Mouse (Mus musculus): ENCODE data around the gene Pax8. TPM values are rescaled to one million over a fixed set of nuclear protein-coding genes. Genes with fewer than 3 reads are reported as not detected.

Pax8 gene
- polyA plus RNA-seq (2015; fragmentation: Nextera tagmentation; extraction: Ambion mirVana), result 0.19 TPM in 1 of 2 replicates, not detected in the other

GRCm38 (mm10) chr2:24475420-24475819 is at the start of gene Pax8:
TSS of gene Pax8 (minus strand) at chr2:24475599.
- H3K27me3 ChIP-seq, result peaks cover 80% of the 10 kb centered on the region
- no peaks in the 10 kb centered on the region for H3K9me3 ChIP-seq (replicated peaks)
- H3K36me3 ChIP-seq, result no peaks in the 10 kb centered on the region
- H3K9ac ChIP-seq, result no peak within 1 kb of the TSS
- no peak within 1 kb of the TSS for H3K4me2 ChIP-seq
- 29% methylated on average over 9 of the region's 9 CpGs for WGBS
- ATAC-seq (replicated peaks; ENCODE audit: insufficient number of reproducible peaks, insufficient read depth, low FRiP score, low read depth), result no peak
- H3K27ac ChIP-seq, result no peak within 1 kb of the TSS
- peak within 1 kb of the TSS; percentile 32; the same call in 1 of the 2 replicates for H3K4me3 ChIP-seq
- H3K4me1 ChIP-seq (replicated peaks), result peaks cover 9% of the 10 kb centered on the region

DNA sequence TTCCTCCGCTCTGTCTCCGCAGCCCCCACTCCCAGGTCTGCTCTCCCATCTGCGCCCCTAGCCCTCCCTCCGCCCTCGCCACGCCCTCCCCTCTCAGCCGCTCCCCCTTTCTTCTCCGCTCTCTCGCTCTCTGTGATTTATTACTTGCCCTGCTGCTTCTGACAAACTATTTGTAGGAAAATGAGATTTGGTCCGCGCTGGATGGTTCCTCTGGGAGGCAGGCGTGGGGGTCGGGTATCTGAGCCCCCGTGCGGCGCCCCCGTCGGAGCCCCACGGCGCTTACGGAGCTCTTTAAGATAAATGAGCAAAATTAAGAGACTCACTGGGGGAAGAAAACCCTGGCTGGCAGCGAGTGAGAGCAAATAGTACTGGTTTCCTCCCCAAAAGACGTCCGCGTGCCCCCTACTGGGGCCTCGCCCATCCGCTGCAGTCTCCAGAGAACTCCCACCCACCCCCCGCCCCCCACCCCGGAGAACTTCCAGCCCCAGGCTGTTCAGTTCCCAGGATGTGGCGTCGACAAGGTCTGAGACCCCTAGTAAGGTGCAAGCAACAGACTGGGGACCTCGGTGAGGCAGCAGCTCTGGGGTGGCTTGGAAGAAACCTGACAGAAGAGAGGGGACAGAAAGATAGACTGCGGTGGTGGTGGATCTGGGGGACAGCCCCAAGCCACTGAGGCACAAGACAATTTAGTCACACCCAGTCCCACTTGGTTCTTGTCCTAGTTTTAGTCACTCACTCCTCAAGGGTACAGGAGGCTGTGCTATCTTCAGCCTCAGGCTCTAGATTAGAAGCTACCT is 46.2 kb upstream of the Pax8 start:
- H3K27ac ChIP-seq, result no peak overlapping the region
- H3K4me3 ChIP-seq, result peak overlapping the region; percentile 51
- no peaks in the 10 kb centered on the region for H3K36me3 ChIP-seq
- H3K9ac ChIP-seq, result peak overlapping the region; percentile 60
- H3K4me2 ChIP-seq, result peak overlapping the region; percentile 80
- H3K27me3 ChIP-seq, result no peaks in the 10 kb centered on the region
- no peaks in the 10 kb centered on the region for H3K9me3 ChIP-seq (replicated peaks)
- H3K4me1 ChIP-seq (replicated peaks), result peaks cover 3% of the 10 kb centered on the region
- WGBS, result 1% methylated on average over 33 of the region's 33 CpGs
- peak; percentile 75 for ATAC-seq (replicated peaks; ENCODE audit: insufficient number of reproducible peaks, insufficient read depth, low FRiP score, low read depth)

GRCm38 (mm10) chr2:24520576-24521272 is 45.3 kb upstream of the Pax8 start:
- no peaks in the 10 kb centered on the region for H3K9me3 ChIP-seq (replicated peaks)
- ATAC-seq (replicated peaks; ENCODE audit: insufficient number of reproducible peaks, insufficient read depth, low FRiP score, low read depth), result no peak
- H3K4me1 ChIP-seq (replicated peaks), result peaks cover 3% of the 10 kb centered on the region
- H3K27me3 ChIP-seq, result no peaks in the 10 kb centered on the region
- H3K27ac ChIP-seq, result no peak overlapping the region
- peak overlapping the region; percentile 80 for H3K4me2 ChIP-seq
- H3K9ac ChIP-seq, result no peak overlapping the region
- WGBS, result 38% methylated on average over 9 of the region's 9 CpGs
- H3K4me3 ChIP-seq, result peak overlapping the region; percentile 51
- H3K36me3 ChIP-seq, result no peaks in the 10 kb centered on the region

DNA sequence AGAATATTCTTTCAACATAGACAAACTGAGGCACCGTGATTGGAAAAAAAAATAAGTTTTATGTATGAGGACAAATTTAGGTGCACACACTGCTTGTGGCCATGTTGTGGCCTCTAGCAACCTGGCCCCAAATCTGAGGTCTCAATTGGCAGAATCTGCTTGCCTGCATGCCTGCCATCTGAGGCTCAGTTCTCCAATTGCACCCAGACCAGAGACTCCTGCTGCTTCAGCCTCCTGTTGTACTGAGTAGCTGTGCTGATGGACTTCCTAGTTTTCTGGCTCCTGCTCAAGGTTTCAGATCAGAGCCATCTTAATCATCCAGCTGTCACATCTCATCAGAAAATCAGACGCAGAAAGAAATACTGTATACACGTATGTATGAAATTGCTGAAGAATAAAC is 41.5 kb upstream of the Pax8 start:
- H3K4me2 ChIP-seq, result no peak overlapping the region
- ATAC-seq (replicated peaks; ENCODE audit: insufficient number of reproducible peaks, insufficient read depth, low FRiP score, low read depth), result no peak
- H3K27ac ChIP-seq, result no peak overlapping the region
- 77% methylated on average over 3 of the region's 3 CpGs for WGBS
- no peaks in the 10 kb centered on the region for H3K27me3 ChIP-seq
- peaks cover under 1% of the 10 kb centered on the region for H3K4me1 ChIP-seq (replicated peaks)
- no peaks in the 10 kb centered on the region for H3K36me3 ChIP-seq
- H3K9me3 ChIP-seq (replicated peaks), result no peaks in the 10 kb centered on the region
- no peak overlapping the region for H3K4me3 ChIP-seq
- no peak overlapping the region for H3K9ac ChIP-seq

GRCm38 (mm10) chr2:24507359-24507758 is 32.0 kb upstream of the Pax8 start:
- WGBS, result 85% methylated on average over 3 of the region's 3 CpGs
- no peak overlapping the region for H3K4me3 ChIP-seq
- H3K9me3 ChIP-seq (replicated peaks), result no peaks in the 10 kb centered on the region
- H3K36me3 ChIP-seq, result no peaks in the 10 kb centered on the region
- H3K4me2 ChIP-seq, result no peak overlapping the region
- no peaks in the 10 kb centered on the region; the same call in 1 of the 2 replicates for H3K4me1 ChIP-seq (replicated peaks)
- no peaks in the 10 kb centered on the region; the same call in 1 of the 2 replicates for H3K27me3 ChIP-seq
- no peak overlapping the region for H3K9ac ChIP-seq
- no peak overlapping the region for H3K27ac ChIP-seq
- no peak for ATAC-seq (replicated peaks; ENCODE audit: insufficient number of reproducible peaks, insufficient read depth, low FRiP score, low read depth)

DNA sequence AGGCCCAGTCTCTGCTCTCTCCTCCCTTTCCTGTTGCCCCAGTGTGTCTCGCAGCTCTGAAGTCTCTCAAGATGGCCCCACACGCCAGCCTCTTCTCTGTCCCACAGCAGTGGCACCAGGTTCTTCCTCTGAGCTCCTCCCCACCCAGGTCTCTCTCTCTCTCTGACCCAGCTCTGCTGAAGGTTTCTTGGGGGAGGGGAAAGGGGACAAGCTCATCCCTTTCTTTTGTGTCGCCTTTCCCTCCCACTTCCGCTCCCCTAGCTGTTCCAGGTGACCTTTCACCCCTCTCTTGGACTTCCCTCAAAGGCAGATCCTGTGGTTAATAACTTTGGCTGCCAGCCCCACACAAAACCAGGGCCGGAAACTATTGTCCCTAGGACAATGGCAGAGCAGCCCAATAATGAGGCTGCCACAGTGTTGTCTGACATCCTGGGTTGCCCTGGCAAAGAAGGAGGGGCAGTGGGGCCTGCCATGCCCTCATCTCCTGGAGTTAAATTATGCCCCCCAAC is 27.6 kb upstream of the Pax8 start:
- Histone ChIP-seq H3K4me3 (no peak overlapping the region), H3K9ac (no peak overlapping the region), H3K9me3 (replicated peaks) (no peaks in the 10 kb centered on the region), H3K4me1 (replicated peaks) (no peaks in the 10 kb centered on the region; the same call in 1 of the 2 replicates), H3K27me3 (no peaks in the 10 kb centered on the region; the same call in 1 of the 2 replicates), H3K4me2 (no peak overlapping the region), H3K27ac (no peak overlapping the region), H3K36me3 (no peaks in the 10 kb centered on the region)
- ATAC-seq (replicated peaks; ENCODE audit: insufficient number of reproducible peaks, insufficient read depth, low FRiP score, low read depth), result peak; percentile 49
- WGBS, result 57% methylated on average over 5 of the region's 5 CpGs

- no peaks in the 10 kb centered on the region for H3K9me3 ChIP-seq (replicated peaks)
- H3K9ac ChIP-seq, result no peak overlapping the region
- no peaks in the 10 kb centered on the region; the same call in 1 of the 2 replicates for H3K4me1 ChIP-seq (replicated peaks)
- no peak overlapping the region for H3K27ac ChIP-seq
- no peaks in the 10 kb centered on the region for H3K27me3 ChIP-seq
- no peak overlapping the region for H3K4me2 ChIP-seq
- no peaks in the 10 kb centered on the region for H3K36me3 ChIP-seq
- 37% methylated on average over 2 of the region's 2 CpGs for WGBS
- no peak for ATAC-seq (replicated peaks; ENCODE audit: insufficient number of reproducible peaks, insufficient read depth, low FRiP score, low read depth)
- no peak overlapping the region for H3K4me3 ChIP-seq
Measured at GRCm38 (mm10) chr2:24500921-24501320, 25.5 kb upstream of the Pax8 start.

GRCm38 (mm10) chr2:24490564-24490963 is 15.2 kb upstream of the Pax8 start:
- Histone ChIP-seq H3K9me3 (replicated peaks) (no peaks in the 10 kb centered on the region), H3K4me3 (no peak overlapping the region), H3K9ac (no peak overlapping the region), H3K27ac (no peak overlapping the region), H3K4me2 (no peak overlapping the region), H3K4me1 (replicated peaks) (no peaks in the 10 kb centered on the region), H3K36me3 (no peaks in the 10 kb centered on the region), H3K27me3 (peaks cover 4% of the 10 kb centered on the region; the same call in 1 of the 2 replicates)
- no peak for ATAC-seq (replicated peaks; ENCODE audit: insufficient number of reproducible peaks, insufficient read depth, low FRiP score, low read depth)
- 32% methylated on average over 6 of the region's 6 CpGs for WGBS

DNA sequence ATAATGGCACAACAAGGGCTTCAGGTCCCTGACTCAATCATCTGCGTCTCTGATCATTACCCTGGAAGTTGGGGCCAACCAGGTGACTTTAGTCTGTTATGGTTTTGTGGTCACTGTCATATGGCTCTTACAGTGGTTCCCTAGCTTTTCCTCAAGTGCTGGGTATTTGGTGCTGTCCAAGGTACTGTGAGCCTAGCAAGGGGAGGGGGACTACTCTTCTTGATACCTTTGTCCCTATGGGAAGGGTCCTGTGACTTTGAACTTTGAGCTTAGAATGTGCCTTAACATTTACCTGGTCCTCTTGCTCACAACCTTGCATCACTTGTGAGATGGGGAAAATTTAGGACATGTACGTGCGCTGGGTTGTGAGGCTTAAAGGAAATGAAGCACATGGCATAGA is 13.3 kb upstream of the Pax8 start:
- no peak overlapping the region for H3K4me3 ChIP-seq
- no peak for ATAC-seq (replicated peaks; ENCODE audit: insufficient number of reproducible peaks, insufficient read depth, low FRiP score, low read depth)
- no peaks in the 10 kb centered on the region for H3K36me3 ChIP-seq
- 48% methylated on average over 3 of the region's 3 CpGs for WGBS
- no peak overlapping the region for H3K9ac ChIP-seq
- H3K4me2 ChIP-seq, result no peak overlapping the region
- H3K27ac ChIP-seq, result no peak overlapping the region
- H3K4me1 ChIP-seq (replicated peaks), result no peaks in the 10 kb centered on the region
- peaks cover 4% of the 10 kb centered on the region; the same call in 1 of the 2 replicates for H3K27me3 ChIP-seq
- no peaks in the 10 kb centered on the region for H3K9me3 ChIP-seq (replicated peaks)

GRCm38 (mm10) chr2:24487056-24487825 is 11.8 kb upstream of the Pax8 start:
- 69% methylated on average over 4 of the region's 4 CpGs for WGBS
- Histone ChIP-seq H3K27me3 (peaks cover 4% of the 10 kb centered on the region; the same call in 1 of the 2 replicates), H3K4me1 (replicated peaks) (no peaks in the 10 kb centered on the region), H3K9me3 (replicated peaks) (no peaks in the 10 kb centered on the region), H3K4me3 (no peak overlapping the region), H3K4me2 (no peak overlapping the region), H3K36me3 (no peaks in the 10 kb centered on the region), H3K27ac (no peak overlapping the region), H3K9ac (no peak overlapping the region)
- ATAC-seq (replicated peaks; ENCODE audit: insufficient number of reproducible peaks, insufficient read depth, low FRiP score, low read depth), result no peak

- WGBS, result 85% methylated on average over 4 of the region's 4 CpGs
- no peak for ATAC-seq (replicated peaks; ENCODE audit: insufficient number of reproducible peaks, insufficient read depth, low FRiP score, low read depth)
- Histone ChIP-seq H3K9ac (no peak overlapping the region), H3K9me3 (replicated peaks) (no peaks in the 10 kb centered on the region), H3K36me3 (no peaks in the 10 kb centered on the region), H3K4me3 (no peak overlapping the region), H3K4me2 (no peak overlapping the region), H3K27me3 (peaks cover 4% of the 10 kb centered on the region; the same call in 1 of the 2 replicates), H3K4me1 (replicated peaks) (no peaks in the 10 kb centered on the region), H3K27ac (no peak overlapping the region)
Measured at GRCm38 (mm10) chr2:24485398-24485797, 10.0 kb upstream of the Pax8 start.

Data from heart, embryonic 15.5 days (tissue).